Mouse (Mus musculus): Measurements from ENCODE around the gene Palld. TPM values are rescaled to one million over a fixed set of nuclear protein-coding genes. Genes with fewer than 3 reads are reported as not detected.

Palld gene
- polyA plus RNA-seq, 1 experiment: 63.6 TPM

GRCm38 (mm10) chr8:61712426-61712825 is 190.1 kb downstream of the Palld start:
- TF ChIP-seq CTCF (IDR thresholded peaks at IDR 0.05; ENCODE audit: low read depth, low read length) (no peak), POLR2A (IDR thresholded peaks at IDR 0.05; ENCODE audit: insufficient read depth, low read length) (no peak), EP300 (IDR thresholded peaks at IDR 0.05; ENCODE audit: insufficient read depth, low read depth, low read length) (no peak)
- Histone ChIP-seq H3K9me3 (replicated peaks; ENCODE audit: control insufficient read depth, insufficient read depth, low read length, poor library complexity, severe bottlenecking) (no peaks in the 10 kb centered on the region), H3K4me1 (ENCODE audit: control insufficient read depth, insufficient read depth, low read length) (peaks cover 9% of the 10 kb centered on the region), H3K9ac (ENCODE audit: low read depth, poor library complexity, severe bottlenecking) (no peak overlapping the region), H3K27ac (ENCODE audit: insufficient read depth, low read length) (no peak overlapping the region), H3K27me3 (ENCODE audit: control insufficient read depth, insufficient read depth, low read length, poor library complexity, severe bottlenecking) (no peaks in the 10 kb centered on the region), H3K36me3 (ENCODE audit: control insufficient read depth, insufficient read depth, low read length, poor library complexity, severe bottlenecking) (no peaks in the 10 kb centered on the region), H3K4me3 (ENCODE audit: low read depth, low read length) (no peak overlapping the region)

GRCm38 (mm10) chr8:61708586-61709305 is 193.7 kb downstream of the Palld start:
- Histone ChIP-seq H3K4me1 (ENCODE audit: control insufficient read depth, insufficient read depth, low read length) (no peaks in the 10 kb centered on the region), H3K36me3 (ENCODE audit: control insufficient read depth, insufficient read depth, low read length, poor library complexity, severe bottlenecking) (no peaks in the 10 kb centered on the region), H3K9me3 (replicated peaks; ENCODE audit: control insufficient read depth, insufficient read depth, low read length, poor library complexity, severe bottlenecking) (no peaks in the 10 kb centered on the region), H3K27ac (ENCODE audit: insufficient read depth, low read length) (no peak overlapping the region), H3K27me3 (ENCODE audit: control insufficient read depth, insufficient read depth, low read length, poor library complexity, severe bottlenecking) (no peaks in the 10 kb centered on the region), H3K9ac (ENCODE audit: low read depth, poor library complexity, severe bottlenecking) (no peak overlapping the region), H3K4me3 (ENCODE audit: low read depth, low read length) (no peak overlapping the region)
- TF ChIP-seq CTCF (IDR thresholded peaks at IDR 0.05; ENCODE audit: low read depth, low read length): no peak
- TF ChIP-seq EP300 (IDR thresholded peaks at IDR 0.05; ENCODE audit: insufficient read depth, low read depth, low read length): no peak
- TF ChIP-seq POLR2A (IDR thresholded peaks at IDR 0.05; ENCODE audit: insufficient read depth, low read length): no peak

- no peak for TF ChIP-seq POLR2A (IDR thresholded peaks at IDR 0.05; ENCODE audit: insufficient read depth, low read length)
- no peak for TF ChIP-seq CTCF (IDR thresholded peaks at IDR 0.05; ENCODE audit: low read depth, low read length)
- no peak for TF ChIP-seq EP300 (IDR thresholded peaks at IDR 0.05; ENCODE audit: insufficient read depth, low read depth, low read length)
- H3K4me1 ChIP-seq (ENCODE audit: control insufficient read depth, insufficient read depth, low read length): no peaks in the 10 kb centered on the region
- no peak overlapping the region for H3K4me3 ChIP-seq (ENCODE audit: low read depth, low read length)
- H3K36me3 ChIP-seq (ENCODE audit: control insufficient read depth, insufficient read depth, low read length, poor library complexity, severe bottlenecking): no peaks in the 10 kb centered on the region
- no peaks in the 10 kb centered on the region for H3K27me3 ChIP-seq (ENCODE audit: control insufficient read depth, insufficient read depth, low read length, poor library complexity, severe bottlenecking)
- no peaks in the 10 kb centered on the region for H3K9me3 ChIP-seq (replicated peaks; ENCODE audit: control insufficient read depth, insufficient read depth, low read length, poor library complexity, severe bottlenecking)
- no peak overlapping the region for H3K9ac ChIP-seq (ENCODE audit: low read depth, poor library complexity, severe bottlenecking)
- H3K27ac ChIP-seq (ENCODE audit: insufficient read depth, low read length): no peak overlapping the region
These were observed 197.0 kb downstream of the Palld start for GRCm38 (mm10) chr8:61705491-61705890.

- Histone ChIP-seq H3K36me3 (ENCODE audit: control insufficient read depth, insufficient read depth, low read length, poor library complexity, severe bottlenecking) (no peaks in the 10 kb centered on the region), H3K4me3 (ENCODE audit: low read depth, low read length) (no peak overlapping the region), H3K9me3 (replicated peaks; ENCODE audit: control insufficient read depth, insufficient read depth, low read length, poor library complexity, severe bottlenecking) (no peaks in the 10 kb centered on the region), H3K9ac (ENCODE audit: low read depth, poor library complexity, severe bottlenecking) (no peak overlapping the region), H3K4me1 (ENCODE audit: control insufficient read depth, insufficient read depth, low read length) (no peaks in the 10 kb centered on the region), H3K27ac (ENCODE audit: insufficient read depth, low read length) (no peak overlapping the region), H3K27me3 (ENCODE audit: control insufficient read depth, insufficient read depth, low read length, poor library complexity, severe bottlenecking) (no peaks in the 10 kb centered on the region)
- TF ChIP-seq EP300 (IDR thresholded peaks at IDR 0.05; ENCODE audit: insufficient read depth, low read depth, low read length) (no peak), CTCF (IDR thresholded peaks at IDR 0.05; ENCODE audit: low read depth, low read length) (no peak), POLR2A (IDR thresholded peaks at IDR 0.05; ENCODE audit: insufficient read depth, low read length) (no peak)
These were observed 200.4 kb downstream of the Palld start for GRCm38 (mm10) chr8:61702122-61702521.

GRCm38 (mm10) chr8:61700932-61701681 is 201.4 kb downstream of the Palld start:
- H3K27ac ChIP-seq (ENCODE audit: insufficient read depth, low read length): no peak overlapping the region
- H3K4me1 ChIP-seq (ENCODE audit: control insufficient read depth, insufficient read depth, low read length): no peaks in the 10 kb centered on the region
- H3K9me3 ChIP-seq (replicated peaks; ENCODE audit: control insufficient read depth, insufficient read depth, low read length, poor library complexity, severe bottlenecking): no peaks in the 10 kb centered on the region
- no peaks in the 10 kb centered on the region for H3K36me3 ChIP-seq (ENCODE audit: control insufficient read depth, insufficient read depth, low read length, poor library complexity, severe bottlenecking)
- H3K27me3 ChIP-seq (ENCODE audit: control insufficient read depth, insufficient read depth, low read length, poor library complexity, severe bottlenecking): no peaks in the 10 kb centered on the region
- no peak for TF ChIP-seq POLR2A (IDR thresholded peaks at IDR 0.05; ENCODE audit: insufficient read depth, low read length)
- TF ChIP-seq CTCF (IDR thresholded peaks at IDR 0.05; ENCODE audit: low read depth, low read length): no peak
- no peak for TF ChIP-seq EP300 (IDR thresholded peaks at IDR 0.05; ENCODE audit: insufficient read depth, low read depth, low read length)
- no peak overlapping the region for H3K9ac ChIP-seq (ENCODE audit: low read depth, poor library complexity, severe bottlenecking)
- H3K4me3 ChIP-seq (ENCODE audit: low read depth, low read length): no peak overlapping the region

GRCm38 (mm10) chr8:61700298-61700697 is 202.2 kb downstream of the Palld start:
- H3K27me3 ChIP-seq (ENCODE audit: control insufficient read depth, insufficient read depth, low read length, poor library complexity, severe bottlenecking): no peaks in the 10 kb centered on the region
- TF ChIP-seq POLR2A (IDR thresholded peaks at IDR 0.05; ENCODE audit: insufficient read depth, low read length): no peak
- peak; percentile 40 for TF ChIP-seq CTCF (IDR thresholded peaks at IDR 0.05; ENCODE audit: low read depth, low read length)
- no peak overlapping the region for H3K4me3 ChIP-seq (ENCODE audit: low read depth, low read length)
- H3K27ac ChIP-seq (ENCODE audit: insufficient read depth, low read length): no peak overlapping the region
- H3K9ac ChIP-seq (ENCODE audit: low read depth, poor library complexity, severe bottlenecking): no peak overlapping the region
- H3K36me3 ChIP-seq (ENCODE audit: control insufficient read depth, insufficient read depth, low read length, poor library complexity, severe bottlenecking): no peaks in the 10 kb centered on the region
- H3K9me3 ChIP-seq (replicated peaks; ENCODE audit: control insufficient read depth, insufficient read depth, low read length, poor library complexity, severe bottlenecking): no peaks in the 10 kb centered on the region
- no peaks in the 10 kb centered on the region for H3K4me1 ChIP-seq (ENCODE audit: control insufficient read depth, insufficient read depth, low read length)

All from ES-Bruce4 (cell line).